Mouse (Mus musculus): ENCODE data around the gene Ppp1r10. TPM values are rescaled to one million over a fixed set of nuclear protein-coding genes. Genes with fewer than 3 reads are reported as not detected.
"Not testable (repeated sequence)": the region's sequence is repeated elsewhere in the genome, so short reads cannot be mapped to it uniquely, and the experiment has no call there.

Ppp1r10 gene
- polyA plus RNA-seq, 2 experiments, result 15.4 to 15.6 TPM

DNA sequence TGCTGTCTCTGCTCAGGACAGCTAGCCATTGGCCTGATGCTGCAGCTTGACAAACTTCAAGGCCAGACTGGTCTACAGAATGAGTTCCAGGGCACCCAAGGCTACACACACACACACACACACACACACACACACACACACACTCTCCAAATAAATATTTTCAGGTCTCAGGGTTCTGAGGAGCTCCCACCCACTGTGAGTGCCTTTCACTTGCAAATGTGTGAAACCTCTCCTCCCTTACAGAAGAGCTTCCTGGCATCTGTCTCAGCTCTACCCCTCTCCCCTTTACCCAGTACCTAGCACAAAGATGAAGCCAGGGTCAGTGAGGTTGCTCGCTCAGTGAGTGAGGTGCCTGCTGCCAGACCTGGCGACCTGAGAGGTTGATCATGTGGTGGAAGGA, 22.9 kb downstream of the Ppp1r10 start:
- H3K27me3 ChIP-seq (ENCODE audit: control insufficient read depth, insufficient read depth, low read length), result no peaks in the 10 kb centered on the region
- H3K4me2 ChIP-seq (ENCODE audit: low read depth), result no peak overlapping the region
- no peak overlapping the region for H3K9ac ChIP-seq (replicated peaks)
- no peak for DNase-seq (ENCODE audit: low read depth in 3 of 3, low spot score in 3 of 3)
- no peak overlapping the region for H3K4me3 ChIP-seq (ENCODE audit: insufficient read depth in 1 of 2, low read depth in 2 of 2, low read length in 2 of 2)
- H3K36me3 ChIP-seq (replicated peaks; ENCODE audit: control insufficient read depth, insufficient read depth, low read depth), result no peaks in the 10 kb centered on the region
- 53% methylated on average over 2 of the region's 2 CpGs for WGBS (ENCODE audit: insufficient replicate concordance)
- H3K9me3 ChIP-seq (ENCODE audit: control insufficient read depth, low read length), result no peaks in the 10 kb centered on the region
- H3K27ac ChIP-seq, result no peak overlapping the region
- no peaks in the 10 kb centered on the region for H3K4me1 ChIP-seq (replicated peaks; ENCODE audit: control insufficient read depth in 2 of 2, insufficient read depth in 2 of 2, low read length in 1 of 2)
- ATAC-seq (ENCODE audit: insufficient read depth), result no peak
- TF ChIP-seq CTCF (IDR thresholded peaks at IDR 0.05; ENCODE audit: low read depth) (no peak), EP300 (IDR thresholded peaks at IDR 0.05; ENCODE audit: low read depth) (no peak)

DNA sequence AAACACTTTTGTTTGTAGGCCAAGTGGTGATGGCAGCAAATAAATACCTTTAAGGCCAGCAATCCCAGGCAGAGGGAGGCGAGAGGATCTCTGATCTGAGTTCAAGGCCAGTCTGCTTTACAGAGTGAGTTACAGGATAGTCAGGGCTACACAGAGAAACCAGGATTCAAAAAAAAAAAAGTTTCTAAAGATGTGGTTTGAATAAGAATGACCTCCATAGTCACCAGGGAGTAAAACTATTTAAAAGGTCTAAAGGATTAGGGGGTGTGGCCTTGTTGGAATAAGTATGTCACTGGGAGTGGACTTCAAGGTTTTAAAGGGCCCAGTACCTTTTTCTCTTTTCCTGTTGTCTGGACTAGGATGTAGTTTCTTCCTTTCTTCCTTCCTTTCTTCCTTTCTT, 23.7 kb downstream of the Ppp1r10 start:
- H3K27me3 ChIP-seq (ENCODE audit: control insufficient read depth, insufficient read depth, low read length), result no peaks in the 10 kb centered on the region
- TF ChIP-seq CTCF (IDR thresholded peaks at IDR 0.05; ENCODE audit: low read depth), result no peak
- TF ChIP-seq EP300 (IDR thresholded peaks at IDR 0.05; ENCODE audit: low read depth), result no peak
- WGBS (ENCODE audit: insufficient replicate concordance), result 50% methylated on average over 1 of the region's 1 CpGs
- DNase-seq (ENCODE audit: low read depth in 3 of 3, low spot score in 3 of 3), result no peak
- no peaks in the 10 kb centered on the region for H3K4me1 ChIP-seq (replicated peaks; ENCODE audit: control insufficient read depth in 2 of 2, insufficient read depth in 2 of 2, low read length in 1 of 2)
- ATAC-seq (ENCODE audit: insufficient read depth), result no peak
- H3K9me3 ChIP-seq (ENCODE audit: control insufficient read depth, low read length), result no peaks in the 10 kb centered on the region
- H3K36me3 ChIP-seq (replicated peaks; ENCODE audit: control insufficient read depth, insufficient read depth, low read depth), result no peaks in the 10 kb centered on the region
- H3K4me3 ChIP-seq (ENCODE audit: insufficient read depth in 1 of 2, low read depth in 2 of 2, low read length in 2 of 2), result no peak overlapping the region
- no peak overlapping the region for H3K27ac ChIP-seq
- no peak overlapping the region for H3K9ac ChIP-seq (replicated peaks)
- H3K4me2 ChIP-seq (ENCODE audit: low read depth), result no peak overlapping the region

DNA sequence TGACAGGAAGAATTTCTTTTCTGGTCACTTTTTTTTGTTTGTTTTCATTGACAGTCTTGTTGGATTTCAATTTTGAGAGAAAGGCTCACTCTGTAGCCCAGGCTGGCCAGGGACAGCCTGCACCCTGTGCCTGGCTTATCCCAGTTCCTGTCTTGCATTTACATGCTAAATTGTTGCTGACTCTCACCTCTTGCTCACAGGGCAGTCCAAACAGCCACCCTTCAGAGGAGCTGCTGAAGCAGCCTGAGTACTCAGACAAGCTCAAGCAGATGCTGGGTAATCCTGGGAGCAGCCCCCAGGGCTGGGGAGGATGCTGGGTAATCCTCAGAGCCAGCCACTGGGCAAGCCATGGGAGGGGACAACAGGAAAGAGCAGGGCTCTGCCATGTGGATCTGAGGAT, 34.7 kb downstream of the Ppp1r10 start:
- not testable (repeated sequence) for H3K4me1 ChIP-seq (replicated peaks; ENCODE audit: control insufficient read depth in 2 of 2, insufficient read depth in 2 of 2, low read length in 1 of 2); ATAC-seq (ENCODE audit: insufficient read depth); H3K9me3 ChIP-seq (ENCODE audit: control insufficient read depth, low read length); H3K36me3 ChIP-seq (replicated peaks; ENCODE audit: control insufficient read depth, insufficient read depth, low read depth); H3K4me2 ChIP-seq (ENCODE audit: low read depth); H3K27ac ChIP-seq; H3K27me3 ChIP-seq (ENCODE audit: control insufficient read depth, insufficient read depth, low read length); DNase-seq (ENCODE audit: low read depth in 3 of 3, low spot score in 3 of 3); H3K4me3 ChIP-seq (ENCODE audit: insufficient read depth in 1 of 2, low read depth in 2 of 2, low read length in 2 of 2); H3K9ac ChIP-seq (replicated peaks)

DNA sequence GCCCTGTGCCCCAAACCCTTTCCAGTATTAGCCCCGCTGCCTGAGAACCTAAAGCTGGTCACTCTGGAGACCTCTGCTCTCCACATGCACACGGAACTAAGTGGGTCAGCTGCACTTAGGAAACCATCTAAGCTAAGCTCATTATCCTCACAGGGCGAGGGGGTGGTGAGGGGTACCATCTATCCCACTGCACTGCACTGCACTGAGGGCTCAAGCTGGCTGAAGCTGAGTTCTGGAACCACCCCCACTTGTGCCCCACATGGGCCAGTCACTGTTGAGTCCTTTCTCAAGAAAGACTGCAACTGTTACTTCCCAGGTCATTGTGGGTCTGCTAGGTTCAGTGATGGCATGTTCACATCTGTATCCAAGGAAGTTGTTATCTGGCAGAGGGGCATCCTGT, 36.3 kb downstream of the Ppp1r10 start:
- not testable (repeated sequence) for H3K9ac ChIP-seq (replicated peaks); H3K27me3 ChIP-seq (ENCODE audit: control insufficient read depth, insufficient read depth, low read length); H3K4me1 ChIP-seq (replicated peaks; ENCODE audit: control insufficient read depth in 2 of 2, insufficient read depth in 2 of 2, low read length in 1 of 2); H3K27ac ChIP-seq; DNase-seq (ENCODE audit: low read depth in 3 of 3, low spot score in 3 of 3); H3K4me3 ChIP-seq (ENCODE audit: insufficient read depth in 1 of 2, low read depth in 2 of 2, low read length in 2 of 2); ATAC-seq (ENCODE audit: insufficient read depth); H3K9me3 ChIP-seq (ENCODE audit: control insufficient read depth, low read length); H3K4me2 ChIP-seq (ENCODE audit: low read depth)
- WGBS (ENCODE audit: insufficient replicate concordance), result 55% methylated on average over 2 of the region's 3 CpGs
- peaks cover 14% of the 10 kb centered on the region for H3K36me3 ChIP-seq (replicated peaks; ENCODE audit: control insufficient read depth, insufficient read depth, low read depth)

- TF ChIP-seq CTCF (IDR thresholded peaks at IDR 0.05; ENCODE audit: low read depth) (no peak), EP300 (IDR thresholded peaks at IDR 0.05; ENCODE audit: low read depth) (no peak)
- ATAC-seq (ENCODE audit: insufficient read depth) (no peak), DNase-seq (ENCODE audit: low read depth in 3 of 3, low spot score in 3 of 3) (no peak)
- H3K9ac ChIP-seq (replicated peaks), result no peak overlapping the region
- H3K4me1 ChIP-seq (replicated peaks; ENCODE audit: control insufficient read depth in 2 of 2, insufficient read depth in 2 of 2, low read length in 1 of 2), result no peaks in the 10 kb centered on the region
- WGBS (ENCODE audit: insufficient replicate concordance), result 68% methylated on average over 8 of the region's 8 CpGs
- no peak overlapping the region for H3K4me3 ChIP-seq (ENCODE audit: insufficient read depth in 1 of 2, low read depth in 2 of 2, low read length in 2 of 2)
- no peak overlapping the region for H3K4me2 ChIP-seq (ENCODE audit: low read depth)
- no peak overlapping the region for H3K27ac ChIP-seq
- H3K27me3 ChIP-seq (ENCODE audit: control insufficient read depth, insufficient read depth, low read length), result no peaks in the 10 kb centered on the region
- no peaks in the 10 kb centered on the region for H3K9me3 ChIP-seq (ENCODE audit: control insufficient read depth, low read length)
- peaks cover 35% of the 10 kb centered on the region for H3K36me3 ChIP-seq (replicated peaks; ENCODE audit: control insufficient read depth, insufficient read depth, low read depth)
Observed at GRCm38 (mm10) chr17:35954665-35955064, 38.4 kb downstream of the Ppp1r10 start.
